Mouse (Mus musculus) left cerebral cortex, postnatal 14 days (tissue): ENCODE measurements around the gene Tnnt1. TPM values are rescaled to one million over a fixed set of nuclear protein-coding genes. Genes with fewer than 3 reads are reported as not detected.

Experiments used
- DNase-seq, 2 experiments: peaks; one replicate each; pipeline ENCODE4 v3.0.0; 2021 to 2022; ENCODE audit warnings: low spot score in 2 of 2, mixed read lengths in 1 of 2
- intact Hi-C: fragments of 180-260 bp; cut with DNase I; formaldehyde crosslinking; loops from one replicate; pipeline ENCODE4 v1.15.1; 2025
- total RNA-seq, 2 experiments: library from RNA; stranded (reverse); gene quantifications; 2 replicates each; pipeline ENCODE4 v1.2.3; 2021

The Tnnt1 gene
- total RNA-seq, 2 experiments from 2014 or later = 2.7 to 4.3 TPM

- intact Hi-C loops = no loop called here
- DNase-seq = peak; percentile 95 to 96
Measured at GRCm38 (mm10) chr7:4501558-4502397, 14.4 kb downstream of the Tnnt1 start, which contains the start of gene Ppp1r12c. TSS of gene Ppp1r12c (minus strand) at chr7:4501680.

GRCm38 (mm10) chr7:4500892-4501471, 15.2 kb downstream of the Tnnt1 start:
- intact Hi-C loops = no loop called here
- peak; percentile 37 to 51 for DNase-seq

GRCm38 (mm10) chr7:4499034-4499433, 17.1 kb downstream of the Tnnt1 start:
- intact Hi-C loops = no loop called here
- no peak for DNase-seq

- DNase-seq = peak in 1 of 2 experiments; percentile 59
- intact Hi-C loops = no loop called here
Measured at GRCm38 (mm10) chr7:4498251-4498650, 17.9 kb downstream of the Tnnt1 start.

GRCm38 (mm10) chr7:4497271-4497903, 18.8 kb downstream of the Tnnt1 start:
- intact Hi-C loops = no loop called here
- DNase-seq = no peak

GRCm38 (mm10) chr7:4496468-4496867, 19.7 kb downstream of the Tnnt1 start:
- intact Hi-C loops = no loop called here
- DNase-seq = no peak

GRCm38 (mm10) chr7:4493991-4494390, 22.2 kb downstream of the Tnnt1 start:
- intact Hi-C loops = loop anchor here (1.0 kb wide), 1 partner anchor 15 kb away; no protein-coding TSS in a partner anchor
- DNase-seq = no peak

GRCm38 (mm10) chr7:4492284-4493224, 23.6 kb downstream of the Tnnt1 start:
- intact Hi-C loops = loop anchor here (1.0 kb wide), 1 partner anchor 13 kb away; no protein-coding TSS in a partner anchor
- no peak for DNase-seq

- intact Hi-C loops = no loop called here
Measured at GRCm38 (mm10) chr7:4491308-4491707, 24.9 kb downstream of the Tnnt1 start.

GRCm38 (mm10) chr7:4482281-4482680, 33.9 kb downstream of the Tnnt1 start:
- DNase-seq = no peak
- intact Hi-C loops = no loop called here

More at GRCm38 (mm10) chr7:4491308-4491707, 24.9 kb downstream of the Tnnt1 start:
- no peak for DNase-seq

GRCm38 (mm10) chr7:4479674-4480073, 36.5 kb downstream of the Tnnt1 start:
- DNase-seq = peak; percentile 62 to 65
- intact Hi-C loops = loop anchor here (1.0 to 10.0 kb wide), 2 partner anchors 14 to 815 kb away; partner anchors contain the start of gene Leng1

GRCm38 (mm10) chr7:4478796-4479291, 37.3 kb downstream of the Tnnt1 start:
- intact Hi-C loops = loop anchor here (1.0 to 10.0 kb wide), 2 partner anchors 14 to 814 kb away; partner anchors contain the start of gene Leng1
- DNase-seq = no peak

- peak; percentile 57 to 69 for DNase-seq
- intact Hi-C loops = loop anchor here (10.0 kb wide), 1 partner anchor 813 kb away; the partner anchor contains the start of gene Leng1
Measured at GRCm38 (mm10) chr7:4478021-4478795, 38.0 kb downstream of the Tnnt1 start.

GRCm38 (mm10) chr7:4473940-4474339, 42.2 kb downstream of the Tnnt1 start:
- no peak for DNase-seq
- intact Hi-C loops = loop anchor here (5.0 to 10.0 kb wide), 3 partner anchors 42 to 809 kb away; partner anchors contain the start of gene Leng1

GRCm38 (mm10) chr7:4471179-4471555, 45.0 kb downstream of the Tnnt1 start:
- intact Hi-C loops = loop anchor here (5.0 to 10.0 kb wide), 3 partner anchors 39 to 806 kb away; partner anchors contain the start of gene Leng1
- DNase-seq = peak; percentile 87 to 92

- intact Hi-C loops = loop anchor here (5.0 to 10.0 kb wide), 3 partner anchors 38 to 806 kb away; partner anchors contain the start of gene Leng1
- peak; percentile 51 to 64 for DNase-seq
Measured at GRCm38 (mm10) chr7:4470275-4471178, 45.7 kb downstream of the Tnnt1 start.

- DNase-seq = no peak
- intact Hi-C loops = no loop called here
Measured at GRCm38 (mm10) chr7:4467801-4468200, 48.4 kb downstream of the Tnnt1 start.
